Mouse (Mus musculus): Measurements from ENCODE around the gene Ssbp3.

DNA sequence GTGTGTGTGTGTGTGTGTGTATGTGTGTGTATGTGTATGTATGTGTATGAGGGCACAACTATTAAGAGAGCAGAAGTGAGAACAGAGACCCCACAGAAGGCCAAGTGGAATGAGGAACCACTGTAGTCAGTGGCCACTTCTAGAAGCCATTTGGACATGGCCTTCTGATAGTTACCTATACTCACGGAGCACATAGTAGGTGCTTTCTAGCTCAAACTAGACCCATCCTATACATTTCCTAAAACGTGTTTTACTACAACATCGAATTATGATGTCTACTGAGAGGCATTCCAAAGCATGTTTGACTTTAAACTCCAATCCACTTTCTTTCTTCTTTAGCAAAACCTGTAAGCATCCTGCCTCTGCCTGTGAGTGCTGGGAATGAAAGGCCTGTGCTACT lies 4.6 kb upstream of the Ssbp3 start:
- TF ChIP-seq GABPA (IDR thresholded peaks at IDR 0.05; ENCODE audit: low read depth, low read length) (no peak), CTCF (IDR thresholded peaks at IDR 0.05 in 2 of 3, conservative IDR thresholded peaks at IDR 0.05 in 1 of 3; ENCODE audit: control insufficient read depth in 1 of 3, insufficient read depth in 1 of 3, low read depth in 2 of 3, low read length in 3 of 3, poor library complexity in 1 of 3, severe bottlenecking in 1 of 3) (no peak), SIN3A (IDR thresholded peaks at IDR 0.05; ENCODE audit: low read length) (no peak), CHD2 (IDR thresholded peaks at IDR 0.05; ENCODE audit: low read length) (no peak), TCF12 (IDR thresholded peaks at IDR 0.05; ENCODE audit: low read depth, low read length) (no peak), MXI1 (IDR thresholded peaks at IDR 0.05; ENCODE audit: low read depth, low read length) (no peak)

All from MEL (cell line).